Mouse (Mus musculus) forebrain, embryonic 14.5 days (tissue): ENCODE results near the gene Cpm. TPM values are rescaled to one million over a fixed set of nuclear protein-coding genes. Genes with fewer than 3 reads are reported as not detected.

ENCODE experiments used
- ATAC-seq: fragments of 200-750 bp; cut with Nextera tagmentation; 2 replicates; pipeline ENCODE4 v1.8.0; 2017; ENCODE audit warnings: mild to moderate bottlenecking, moderate library complexity
- DNase-seq: peaks from one replicate; pipeline ENCODE4 v3.0.0-alpha.2; 2015; ENCODE audit warnings: low spot score
- H3K27ac ChIP-seq: fragments of 300-500 bp; sonication (generic); 2 replicates; pipeline ENCODE4 v1.5.1; 2014; ENCODE audit warnings: low read depth, mild to moderate bottlenecking, control low read depth, low read length, moderate library complexity
- H3K27me3 ChIP-seq: fragments of 300-500 bp; sonication (generic); replicated peaks from 2 replicates; pipeline ENCODE4 v1.6.1; 2014; ENCODE audit warnings: low read length, control low read depth, mixed read lengths; ENCODE audit not compliant: control insufficient read depth, insufficient read depth
- H3K36me3 ChIP-seq: fragments of 300-500 bp; sonication (generic); 2 replicates; pipeline ENCODE4 v1.6.1; 2014; ENCODE audit warnings: low read length, control low read depth; ENCODE audit not compliant: control insufficient read depth, insufficient read depth
- H3K4me1 ChIP-seq: fragments of 300-500 bp; sonication (generic); 2 replicates; pipeline ENCODE4 v1.6.1; 2014; ENCODE audit warnings: antibody characterized with exemption, low read length, control low read depth; ENCODE audit not compliant: control insufficient read depth, insufficient read depth
- H3K4me2 ChIP-seq: fragments of 300-500 bp; sonication (generic); 2 replicates; pipeline ENCODE4 v1.6.1; 2014; ENCODE audit warnings: mild to moderate bottlenecking, control low read depth, low read length
- H3K4me3 ChIP-seq: fragments of 300-500 bp; sonication (generic); 2 replicates; pipeline ENCODE4 v1.5.1; 2014; ENCODE audit warnings: low read depth, low read length, control low read depth
- H3K9ac ChIP-seq: fragments of 300-500 bp; sonication (generic); 2 replicates; pipeline ENCODE4 v1.6.1; 2014; ENCODE audit warnings: mild to moderate bottlenecking, low read length, control low read depth, moderate library complexity
- H3K9me3 ChIP-seq: fragments of 300-500 bp; sonication (generic); replicated peaks from 2 replicates; pipeline ENCODE4 v1.6.1; 2016; ENCODE audit warnings: low read length, control low read depth, mixed read lengths; ENCODE audit not compliant: control insufficient read depth
- WGBS: fragments of 180-500 bp; shearing (Covaris S2); extraction: QIAGEN DNeasy Blood & Tissue Kit; methylation state at CpG from one replicate; pipeline ENCODE4 v1.1.7; 2014; 5-methylcytosine and 5-hydroxymethylcytosine counted together
- polyA plus RNA-seq: library from polyadenylated mRNA; unstranded; fragments of >200 nt; fragmentation: Nextera tagmentation; extraction: Ambion mirVana; gene quantifications from 2 replicates; pipeline ENCODE4 v1.2.1, GENCODE M21; 2014

Cpm gene
- polyA plus RNA-seq, 1 experiment from 2014 or later: 6.1 TPM

GRCm38 (mm10) chr10:117630176-117630575, 876 bp downstream of the Cpm start:
- peak overlapping the region; percentile 94; the same call in 1 of the 2 replicates for H3K4me2 ChIP-seq
- DNase-seq (no peak), ATAC-seq (no peak)
- no peak overlapping the region for H3K27ac ChIP-seq
- H3K4me1 ChIP-seq: peaks cover 5% of the 10 kb centered on the region
- no peaks in the 10 kb centered on the region for H3K9me3 ChIP-seq
- no peak overlapping the region for H3K9ac ChIP-seq
- H3K27me3 ChIP-seq: peaks cover 43% of the 10 kb centered on the region
- 30% methylated on average over 8 of the region's 8 CpGs for whole genome bisulfite sequencing
- no peaks in the 10 kb centered on the region for H3K36me3 ChIP-seq
- H3K4me3 ChIP-seq: no peak overlapping the region

DNA sequence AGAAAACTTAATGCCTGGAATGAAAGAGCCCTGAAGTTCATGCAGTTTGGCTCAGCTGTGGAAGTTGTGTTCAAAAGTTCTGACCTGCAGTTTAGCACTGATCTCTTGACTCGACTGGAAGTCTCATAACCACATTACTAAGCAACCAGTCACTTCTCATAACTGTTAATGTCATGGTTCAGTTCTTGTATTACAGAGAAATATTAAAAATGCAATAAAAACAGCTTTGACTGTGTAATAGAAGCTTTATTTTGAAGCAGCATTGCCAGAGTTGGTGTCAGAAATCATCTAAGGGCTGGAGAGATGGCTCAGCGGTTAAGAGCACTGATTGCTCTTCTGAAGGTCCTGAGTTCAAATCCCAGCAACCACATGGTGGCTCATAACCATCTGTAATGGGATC, 1.5 kb downstream of the Cpm start:
- Histone ChIP-seq H3K4me2 (no peak overlapping the region), H3K9ac (no peak overlapping the region), H3K4me3 (no peak overlapping the region), H3K36me3 (no peaks in the 10 kb centered on the region), H3K27ac (no peak overlapping the region), H3K27me3 (peaks cover 43% of the 10 kb centered on the region), H3K4me1 (peaks cover 5% of the 10 kb centered on the region), H3K9me3 (no peaks in the 10 kb centered on the region)
- WGBS: 62% methylated on average over 2 of the region's 2 CpGs
- no peak for DNase-seq
- ATAC-seq: no peak

- WGBS: 88% methylated on average over 16 of the region's 16 CpGs
- Histone ChIP-seq H3K36me3 (no peaks in the 10 kb centered on the region), H3K9ac (no peak overlapping the region), H3K4me3 (no peak overlapping the region), H3K27ac (no peak overlapping the region), H3K9me3 (no peaks in the 10 kb centered on the region), H3K27me3 (peaks cover 43% of the 10 kb centered on the region), H3K4me2 (no peak overlapping the region), H3K4me1 (peaks cover 5% of the 10 kb centered on the region)
- no peak for DNase-seq
- no peak for ATAC-seq
Measured at GRCm38 (mm10) chr10:117631562-117632259, 2.4 kb downstream of the Cpm start.

GRCm38 (mm10) chr10:117632394-117632793, 3.1 kb downstream of the Cpm start:
- Histone ChIP-seq H3K27ac (no peak overlapping the region), H3K9ac (no peak overlapping the region), H3K4me2 (no peak overlapping the region), H3K27me3 (peaks cover 43% of the 10 kb centered on the region), H3K36me3 (no peaks in the 10 kb centered on the region), H3K9me3 (no peaks in the 10 kb centered on the region), H3K4me3 (no peak overlapping the region), H3K4me1 (peaks cover 5% of the 10 kb centered on the region)
- WGBS: 90% methylated on average over 4 of the region's 4 CpGs
- DNase-seq: no peak
- ATAC-seq: no peak

DNA sequence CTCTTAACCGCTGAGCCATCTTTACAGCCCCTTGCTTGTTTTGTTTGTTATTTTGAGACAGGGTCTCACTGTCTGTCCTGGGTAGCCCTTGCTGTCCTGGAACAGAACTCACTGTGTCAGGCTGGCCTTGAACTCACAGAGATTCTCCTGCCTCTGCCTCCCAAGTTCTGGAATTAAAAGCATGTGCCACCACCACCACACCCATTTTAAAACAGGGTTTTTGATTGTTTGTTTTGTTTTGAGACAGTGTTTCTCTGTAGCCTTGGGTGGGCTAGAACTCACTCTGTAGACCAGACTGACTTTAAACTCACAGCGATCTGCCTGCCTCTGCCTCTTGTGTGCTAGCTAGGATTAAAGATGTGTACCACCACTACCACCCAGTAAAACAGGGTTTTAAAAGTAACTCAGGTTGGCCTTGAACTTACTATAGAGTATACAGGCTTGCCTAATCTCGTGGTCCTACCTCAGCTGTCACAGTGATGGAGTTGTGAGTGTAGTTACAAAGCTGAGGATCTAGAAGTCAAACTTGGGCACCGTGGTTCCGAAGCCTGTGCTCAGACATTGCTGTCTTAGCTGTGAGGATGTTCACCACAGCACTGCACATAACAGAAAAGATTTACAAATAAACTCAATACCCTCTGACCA, 4.4 kb downstream of the Cpm start:
- H3K36me3 ChIP-seq: no peaks in the 10 kb centered on the region
- H3K9me3 ChIP-seq: no peaks in the 10 kb centered on the region
- no peak overlapping the region for H3K4me3 ChIP-seq
- no peak for DNase-seq
- no peak overlapping the region for H3K27ac ChIP-seq
- no peak overlapping the region for H3K9ac ChIP-seq
- peaks cover 32% of the 10 kb centered on the region for H3K27me3 ChIP-seq
- H3K4me2 ChIP-seq: no peak overlapping the region
- 91% methylated on average over 5 of the region's 5 CpGs for WGBS
- H3K4me1 ChIP-seq: peaks cover 4% of the 10 kb centered on the region
- ATAC-seq: no peak

DNA sequence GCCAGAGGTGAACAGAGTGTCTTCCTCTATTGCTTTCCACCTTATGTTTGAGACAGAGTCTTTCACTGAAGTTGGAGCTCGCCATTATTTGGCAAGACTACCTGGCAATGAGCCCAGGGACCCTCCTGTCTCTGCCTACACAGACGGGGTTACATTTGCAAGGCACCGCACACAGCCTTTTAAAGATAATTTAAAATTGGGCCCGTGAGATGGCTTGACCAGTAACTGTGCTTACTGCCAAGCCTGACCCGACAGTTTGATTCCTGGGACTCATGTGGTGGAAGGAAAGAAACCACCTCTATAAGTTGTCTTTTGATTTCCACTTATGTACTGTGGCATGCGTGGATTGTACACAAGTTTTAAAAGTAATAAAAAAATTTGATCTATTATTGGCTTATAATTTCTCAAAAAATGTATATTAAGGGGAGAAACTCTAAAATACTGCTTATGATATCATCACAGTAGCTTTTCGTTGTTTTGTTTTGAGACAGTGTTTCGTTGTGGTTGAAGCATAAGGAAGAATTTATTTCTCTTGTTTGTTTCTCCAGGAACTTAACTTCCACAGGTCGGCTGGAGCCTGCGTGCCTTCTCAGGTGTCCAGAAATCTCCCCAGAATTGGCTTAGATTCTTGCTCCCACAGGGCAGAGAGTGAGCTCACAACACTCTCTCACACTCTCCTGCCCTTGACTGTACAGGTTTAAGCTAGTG, 5.2 kb downstream of the Cpm start:
- Histone ChIP-seq H3K36me3 (no peaks in the 10 kb centered on the region), H3K27ac (no peak overlapping the region), H3K4me1 (no peaks in the 10 kb centered on the region), H3K27me3 (peaks cover 24% of the 10 kb centered on the region), H3K9me3 (no peaks in the 10 kb centered on the region), H3K9ac (no peak overlapping the region), H3K4me2 (no peak overlapping the region), H3K4me3 (no peak overlapping the region)
- DNase-seq: no peak
- WGBS: 88% methylated on average over 10 of the region's 10 CpGs
- no peak for ATAC-seq

DNA sequence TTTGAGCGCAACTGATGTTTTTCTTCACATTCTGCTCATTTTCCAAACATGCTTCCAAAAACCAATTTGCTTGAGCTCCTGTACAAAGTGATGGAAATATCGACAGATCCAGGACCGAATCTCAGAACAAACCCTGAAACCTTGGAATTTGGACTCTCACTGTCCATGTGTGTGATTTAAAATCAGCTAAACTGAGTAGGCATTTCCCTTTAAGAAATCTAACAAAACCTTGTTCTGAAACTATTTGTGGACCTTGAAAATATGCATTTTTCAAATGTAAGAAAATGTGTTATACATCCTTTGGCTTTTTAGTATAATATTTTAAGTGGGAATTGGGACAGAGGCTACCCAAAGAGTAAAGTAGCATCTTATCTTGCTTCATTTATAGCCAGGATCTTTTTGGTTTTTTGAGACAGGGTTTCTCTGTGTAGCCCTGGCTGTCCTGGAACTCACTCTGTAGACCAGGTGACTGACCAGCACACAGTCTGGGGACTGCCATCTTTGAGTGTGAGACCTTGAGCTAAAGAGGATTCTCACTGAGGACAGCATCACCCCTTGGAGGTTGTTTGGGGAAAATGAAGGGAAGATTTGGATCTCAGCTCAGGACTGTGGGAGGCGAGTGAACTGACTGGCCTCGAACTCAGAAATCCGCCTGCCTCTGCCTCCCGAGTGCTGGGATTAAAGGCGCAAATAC, 5.9 kb downstream of the Cpm start:
- no peak overlapping the region for H3K4me2 ChIP-seq
- H3K36me3 ChIP-seq: no peaks in the 10 kb centered on the region
- H3K4me3 ChIP-seq: no peak overlapping the region
- WGBS: 96% methylated on average over 8 of the region's 8 CpGs
- no peaks in the 10 kb centered on the region for H3K4me1 ChIP-seq
- DNase-seq (no peak), ATAC-seq (no peak)
- no peak overlapping the region for H3K9ac ChIP-seq
- H3K27me3 ChIP-seq: peaks cover 18% of the 10 kb centered on the region
- no peaks in the 10 kb centered on the region for H3K9me3 ChIP-seq
- no peak overlapping the region for H3K27ac ChIP-seq

- no peaks in the 10 kb centered on the region for H3K4me1 ChIP-seq
- H3K36me3 ChIP-seq: no peaks in the 10 kb centered on the region
- no peak for DNase-seq
- no peak overlapping the region for H3K9ac ChIP-seq
- H3K4me2 ChIP-seq: no peak overlapping the region
- H3K27me3 ChIP-seq: peaks cover 10% of the 10 kb centered on the region
- no peaks in the 10 kb centered on the region for H3K9me3 ChIP-seq
- no peak for ATAC-seq
- H3K27ac ChIP-seq: no peak overlapping the region
- no peak overlapping the region for H3K4me3 ChIP-seq
- WGBS: 88% methylated on average over 3 of the region's 3 CpGs
Measured at GRCm38 (mm10) chr10:117635823-117636589, 6.7 kb downstream of the Cpm start.
